Mouse (Mus musculus) MEL (cell line): ENCODE data around the gene Bmpr2.

Experiments used
- CHD1 ChIP-seq: IDR thresholded peaks from 2 replicates; pipeline ENCODE4 v1.6.1; 2012; ENCODE audit warnings: low read depth, mild to moderate bottlenecking, inconsistent platforms, low read length, improper control_type of control experiment
- CTCF ChIP-seq, 3 experiments: IDR thresholded peaks in 2 of 3; conservative IDR thresholded peaks in 1 of 3; 2 replicates each; pipeline ENCODE4 v1.5.1; 2011 to 2012; ENCODE audit warnings: low read length in 3 of 3, low read depth in 2 of 3, mild to moderate bottlenecking in 2 of 3, improper control_type of control experiment in 1 of 3, inconsistent platforms in 1 of 3, mixed read lengths in 1 of 3, moderate library complexity in 1 of 3; ENCODE audit not compliant: control insufficient read depth in 1 of 3, insufficient read depth in 1 of 3, poor library complexity in 1 of 3, severe bottlenecking in 1 of 3
- ELF1 ChIP-seq: IDR thresholded peaks from 2 replicates; pipeline ENCODE4 v1.6.1; 2014; ENCODE audit warnings: low read depth, mild to moderate bottlenecking, inconsistent platforms, low read length, improper control_type of control experiment, moderate library complexity
- EP300 ChIP-seq, 2 experiments: IDR thresholded peaks; 2 replicates each; pipeline ENCODE4 v1.6.1; 2011; ENCODE audit warnings: improper control_type of control experiment in 2 of 2, low read length in 2 of 2, low read depth in 1 of 2, mild to moderate bottlenecking in 1 of 2
- JUND ChIP-seq: IDR thresholded peaks from 2 replicates; pipeline ENCODE4 v1.6.1; 2011; ENCODE audit warnings: low read depth, mild to moderate bottlenecking, improper control_type of control experiment, low read length
- MAZ ChIP-seq: IDR thresholded peaks from 2 replicates; pipeline ENCODE4 v1.6.1; 2012; ENCODE audit warnings: low read depth, mild to moderate bottlenecking, inconsistent platforms, low read length, improper control_type of control experiment
- MXI1 ChIP-seq: IDR thresholded peaks from 2 replicates; pipeline ENCODE4 v1.6.1; 2011; ENCODE audit warnings: mild to moderate bottlenecking, low read depth, low read length, improper control_type of control experiment
- POLR2A ChIP-seq, 2 experiments: IDR thresholded peaks; 2 replicates each; pipeline ENCODE4 v1.6.1; 2011 to 2012; ENCODE audit warnings: low read length in 2 of 2, mild to moderate bottlenecking in 2 of 2, control low read depth in 1 of 2, improper control_type of control experiment in 1 of 2, low read depth in 1 of 2, moderate library complexity in 1 of 2; ENCODE audit not compliant: control insufficient read depth in 1 of 2, insufficient read depth in 1 of 2, poor library complexity in 1 of 2
- UBTF ChIP-seq: IDR thresholded peaks from 2 replicates; pipeline ENCODE4 v1.6.1; 2012; ENCODE audit warnings: low read depth, mild to moderate bottlenecking, inconsistent platforms, low read length, improper control_type of control experiment, moderate library complexity, borderline replicate concordance; ENCODE audit not compliant: insufficient read depth

GRCm38 (mm10) chr1:59891185-59891584, 128.0 kb downstream of the Bmpr2 start:
- no peak for TF ChIP-seq MXI1
- no peak for TF ChIP-seq CTCF (IDR thresholded peaks at IDR 0.05 in 2 of 3, conservative IDR thresholded peaks at IDR 0.05 in 1 of 3; ENCODE audit: control insufficient read depth in 1 of 3, insufficient read depth in 1 of 3, low read depth in 2 of 3, low read length in 3 of 3, poor library complexity in 1 of 3, severe bottlenecking in 1 of 3)
- no peak for TF ChIP-seq MAZ
- TF ChIP-seq POLR2A (IDR thresholded peaks at IDR 0.05; ENCODE audit: control insufficient read depth in 1 of 2, insufficient read depth in 1 of 2, low read depth in 1 of 2, low read length in 2 of 2, poor library complexity in 1 of 2) = no peak
- TF ChIP-seq JUND = no peak
- no peak for TF ChIP-seq ELF1
- no peak for TF ChIP-seq UBTF
- no peak for TF ChIP-seq CHD1
- no peak for TF ChIP-seq EP300 (IDR thresholded peaks at IDR 0.05; ENCODE audit: low read depth in 1 of 2, low read length in 2 of 2)
